Mouse (Mus musculus) brain, embryonic 14.5 days (tissue): ENCODE measurements around the gene Gnai2. TPM values are rescaled to one million over a fixed set of nuclear protein-coding genes. Genes with fewer than 3 reads are reported as not detected.
A peak's percentile ranks its signal among the peaks of the same experiment; 100 is the strongest.

Source experiments
- DNase-seq: peaks from one replicate; pipeline ENCODE4 v3.0.0-alpha.2; 2011; ENCODE audit warnings: low read depth
- CTCF ChIP-seq: fragments of 200-500 bp; IDR thresholded peaks from 2 replicates; pipeline ENCODE4 v1.5.1; 2012; ENCODE audit warnings: inconsistent platforms, mild to moderate bottlenecking, moderate library complexity, borderline replicate concordance; ENCODE audit not compliant: insufficient read depth, insufficient read length; ENCODE audit errors: extremely low read depth
- POLR2A ChIP-seq: fragments of 200-500 bp; IDR thresholded peaks from 2 replicates; pipeline ENCODE4 v1.6.1; 2012; ENCODE audit warnings: mild to moderate bottlenecking, inconsistent platforms, borderline replicate concordance; ENCODE audit not compliant: poor library complexity, insufficient read depth, insufficient read length, severe bottlenecking; ENCODE audit errors: extremely low read depth
- polyA plus RNA-seq: library from polyadenylated mRNA; depleted of rRNA; stranded (reverse); fragments of >200 nt; gene quantifications from 2 replicates; pipeline ENCODE4 v1.2.3, GENCODE M21; 2012; rRNA removed

Gene Gnai2
- polyA plus RNA-seq, result 488 and 561 TPM in 2 replicates

GRCm38 (mm10) chr9:107635279-107636028, at the start of gene Gnai2:
TSS of gene Gnai2 (minus strand) at chr9:107635367.
- TF ChIP-seq POLR2A (peak; percentile 90), CTCF (no peak)
- DNase-seq, result peak; percentile 98

DNA sequence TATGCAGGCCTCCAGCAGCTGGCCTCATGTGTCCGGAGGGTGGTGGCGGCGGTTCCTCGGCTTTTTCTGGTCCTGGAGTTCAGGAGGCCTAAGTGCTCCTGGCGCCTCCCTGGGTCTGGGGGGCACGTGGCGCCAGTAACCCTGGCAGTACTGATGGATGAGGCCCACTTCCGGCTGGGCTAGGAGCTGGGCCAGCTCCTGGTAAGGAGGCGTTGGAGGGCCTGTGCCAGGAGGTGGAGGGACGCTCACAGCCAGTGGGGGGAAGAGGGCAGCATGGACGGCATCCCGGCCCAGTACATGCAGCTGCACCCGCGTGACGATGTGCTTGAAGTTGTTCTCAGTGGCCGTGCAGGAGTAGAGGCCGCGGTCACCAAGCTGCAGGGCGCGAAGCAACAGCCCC, 47.2 kb upstream of the Gnai2 start:
- no peak for DNase-seq
- TF ChIP-seq POLR2A, result no peak

GRCm38 (mm10) chr9:107679501-107679900, 44.3 kb upstream of the Gnai2 start, which contains the start of gene Gnat1:
TSS of gene Gnat1 (minus strand) at chr9:107679712.
- TF ChIP-seq CTCF, result no peak
- no peak for TF ChIP-seq POLR2A
- DNase-seq, result no peak

DNA sequence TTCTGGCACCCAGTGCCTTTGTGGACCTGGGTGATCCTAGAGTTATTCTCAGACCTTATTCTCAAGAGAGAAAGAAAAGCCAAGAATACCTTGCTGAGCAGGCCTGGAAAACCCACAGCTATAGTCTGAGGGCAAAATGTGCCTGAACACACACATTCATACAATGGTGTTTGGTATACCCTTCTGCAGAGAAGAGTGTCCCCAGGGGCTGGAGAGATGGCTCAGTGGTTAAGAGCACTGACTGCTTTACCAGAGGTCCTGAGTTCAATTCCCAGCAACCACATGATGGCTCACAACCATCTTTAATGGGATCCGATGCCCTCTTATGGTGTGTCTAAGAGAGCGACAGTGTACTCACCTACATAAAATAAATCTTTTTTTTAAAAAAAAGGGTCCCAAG, 43.7 kb upstream of the Gnai2 start:
- TF ChIP-seq CTCF, result no peak
- TF ChIP-seq POLR2A, result no peak
- no peak for DNase-seq

DNA sequence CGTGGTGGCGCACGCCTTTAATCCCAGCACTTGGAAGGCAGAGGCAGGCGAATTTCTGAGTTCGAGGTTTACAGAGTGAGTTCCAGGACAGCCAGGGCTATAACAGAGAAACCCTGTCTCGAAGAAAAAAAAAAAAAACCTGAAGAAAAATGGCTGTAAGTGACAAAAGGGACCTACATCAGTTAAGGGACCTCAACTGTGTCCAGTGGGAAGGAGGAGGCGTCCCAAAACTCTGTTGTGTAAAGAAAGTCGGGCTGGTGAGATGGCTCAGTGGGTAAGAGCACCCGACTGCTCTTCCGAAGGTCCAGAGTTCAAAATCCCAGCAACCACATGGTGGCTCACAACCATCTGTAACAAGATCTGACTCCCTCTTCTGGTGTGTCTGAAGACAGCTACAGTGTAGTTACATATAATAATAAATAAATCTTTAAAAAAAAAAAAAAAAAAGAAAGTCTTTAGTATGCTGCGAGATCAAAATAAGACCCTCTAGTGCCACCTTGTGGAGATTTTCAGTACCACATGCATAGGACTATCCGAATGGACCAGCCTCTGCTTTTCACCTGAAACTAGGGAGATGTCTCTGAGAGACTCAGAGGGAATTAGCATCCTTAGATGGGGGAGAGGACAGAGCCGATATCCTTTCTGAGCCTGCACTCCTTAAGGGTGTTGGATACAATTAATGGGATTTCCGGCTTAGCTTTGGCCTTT, 42.8 kb upstream of the Gnai2 start:
- peak; percentile 58; the same call in 1 of the 2 replicates for TF ChIP-seq CTCF
- peak; percentile 82 for DNase-seq

- TF ChIP-seq POLR2A (no peak), CTCF (peak; percentile 84)
- DNase-seq, result peak; percentile 55
Observed at GRCm38 (mm10) chr9:107677091-107677784, 42.1 kb upstream of the Gnai2 start.

DNA sequence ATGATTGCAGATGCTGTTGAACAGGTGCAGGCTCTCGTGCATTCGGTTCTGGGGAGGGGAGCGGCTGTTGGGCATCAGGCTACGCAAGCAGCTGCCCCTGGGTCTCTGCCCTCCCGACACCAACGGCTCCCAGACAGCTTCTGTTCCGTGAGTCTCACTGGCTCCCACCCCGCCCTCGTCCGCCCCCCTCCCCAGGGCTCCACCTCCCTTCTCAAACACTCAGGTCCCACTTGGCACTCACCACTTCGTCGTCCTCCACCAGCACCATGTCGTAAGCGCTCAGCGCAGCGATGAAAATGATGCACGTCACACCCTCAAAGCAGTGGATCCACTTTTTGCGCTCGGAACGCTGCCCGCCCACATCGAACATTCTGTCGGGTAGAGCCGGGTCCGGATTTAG, 41.1 kb upstream of the Gnai2 start:
- no peak for DNase-seq
- TF ChIP-seq POLR2A, result no peak
- no peak for TF ChIP-seq CTCF

DNA sequence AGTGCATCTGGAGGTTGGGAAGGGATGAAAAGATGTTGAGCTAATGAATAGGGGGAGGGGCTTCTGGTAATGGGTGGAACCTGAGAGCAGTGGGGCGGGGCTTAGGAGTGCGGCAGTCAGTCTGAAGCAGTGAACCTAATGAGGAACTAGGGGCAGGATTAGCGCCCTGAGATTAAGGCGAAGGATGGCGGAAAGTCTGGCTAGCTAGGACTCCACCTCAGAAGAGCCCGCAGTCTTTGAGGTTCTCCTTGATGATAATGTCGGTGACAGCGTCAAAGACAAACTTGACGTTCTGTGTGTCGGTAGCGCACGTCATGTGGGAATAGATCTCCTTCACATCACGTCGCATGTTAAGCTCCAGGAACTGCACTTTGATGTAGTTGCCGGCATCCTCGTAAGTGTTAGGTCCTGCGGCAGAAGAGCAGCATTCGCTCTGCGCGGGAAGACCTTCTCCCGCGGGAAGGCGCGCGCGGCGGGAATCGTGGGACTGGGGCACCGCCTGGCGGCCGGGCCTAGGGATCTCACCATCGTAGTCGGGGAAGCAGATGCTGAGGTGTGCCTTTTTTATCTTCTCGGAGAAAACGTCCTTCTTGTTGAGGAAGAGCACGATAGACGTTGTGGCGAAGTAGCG, 40.6 kb upstream of the Gnai2 start:
- TF ChIP-seq CTCF, result peak; percentile 87
- no peak for TF ChIP-seq POLR2A
- peak; percentile 90 for DNase-seq

DNA sequence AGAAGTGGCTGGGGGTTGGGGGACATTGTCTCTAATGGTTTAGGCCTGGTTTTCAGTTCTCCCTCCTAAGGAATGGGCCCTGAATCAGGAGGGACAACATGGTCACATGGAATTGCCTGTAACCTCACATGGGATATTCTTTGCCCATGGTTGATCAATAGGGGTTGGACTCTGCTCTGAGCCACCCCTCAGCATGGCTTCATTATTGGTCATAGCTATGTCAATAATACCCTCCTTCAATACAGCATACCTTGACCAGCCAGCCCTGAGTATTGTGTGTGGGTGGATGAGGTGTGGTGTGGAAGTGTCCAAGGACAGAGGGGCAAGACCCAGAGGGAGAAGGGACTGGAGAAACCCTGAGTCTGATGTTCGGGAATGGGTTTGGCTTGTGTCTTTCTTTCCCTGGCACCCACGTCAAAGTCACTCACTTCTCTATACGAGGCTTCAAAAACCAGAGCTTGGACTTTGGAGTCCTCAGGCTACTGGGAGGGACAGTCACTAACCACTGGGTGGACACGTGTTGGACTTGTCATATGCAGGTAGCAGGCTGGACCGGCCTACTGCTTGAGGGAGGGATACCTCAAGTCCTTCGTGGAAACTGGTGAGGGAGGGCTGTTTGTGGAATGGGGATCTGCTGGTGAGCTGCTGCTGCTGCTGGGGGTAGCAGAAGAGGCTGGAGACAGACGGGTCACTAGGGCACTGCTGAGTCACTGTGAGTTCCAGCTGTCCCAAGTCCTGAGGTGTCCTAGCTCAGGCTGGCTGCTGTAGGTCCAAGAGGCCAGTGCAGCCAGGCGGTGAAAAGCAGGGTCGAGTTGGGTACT, 39.7 kb upstream of the Gnai2 start:
- TF ChIP-seq POLR2A, result no peak
- no peak for TF ChIP-seq CTCF
- no peak for DNase-seq

GRCm38 (mm10) chr9:107670259-107670658, 35.1 kb upstream of the Gnai2 start:
- TF ChIP-seq CTCF (no peak), POLR2A (no peak)
- no peak for DNase-seq
